Mouse (Mus musculus): ENCODE data around the gene Tnnt1. TPM values are rescaled to one million over a fixed set of nuclear protein-coding genes. Genes with fewer than 3 reads are reported as not detected.

Tnnt1 gene
- polyA plus RNA-seq, 2 experiments: 2.6 to 4.0 TPM

DNA sequence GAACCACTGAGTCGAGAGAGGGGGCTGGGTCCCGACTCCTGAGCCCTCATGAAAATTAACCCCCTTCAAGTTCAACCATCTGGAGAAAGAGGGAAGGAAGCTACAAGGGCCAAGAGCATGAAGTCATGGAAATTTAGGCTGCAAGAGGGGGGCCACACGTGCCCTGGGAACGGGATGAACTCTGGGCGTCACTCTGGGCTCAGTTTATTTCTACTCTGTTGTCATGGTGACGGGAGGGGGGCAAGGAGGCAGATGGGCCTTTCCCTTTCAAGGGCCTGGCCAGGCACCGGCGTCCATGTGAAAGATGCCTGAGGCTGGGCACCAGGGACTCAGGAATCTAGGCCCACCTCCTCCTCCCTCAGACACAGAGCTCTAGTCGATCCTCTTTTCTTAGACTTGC is 17.9 kb downstream of the Tnnt1 start:
- Histone ChIP-seq H3K27me3 (ENCODE audit: control insufficient read depth, insufficient read depth, low read length) (no peaks in the 10 kb centered on the region), H3K4me3 (ENCODE audit: insufficient read depth in 1 of 2, low read depth in 2 of 2, low read length in 2 of 2) (no peak overlapping the region), H3K27ac (no peak overlapping the region), H3K36me3 (replicated peaks; ENCODE audit: control insufficient read depth, insufficient read depth, low read depth) (peaks cover 8% of the 10 kb centered on the region), H3K4me2 (ENCODE audit: low read depth) (no peak overlapping the region; the same call in 1 of the 2 replicates), H3K9me3 (ENCODE audit: control insufficient read depth, low read length) (no peaks in the 10 kb centered on the region), H3K4me1 (replicated peaks; ENCODE audit: control insufficient read depth in 2 of 2, insufficient read depth in 2 of 2, low read length in 1 of 2) (peaks cover 22 to 32% of the 10 kb centered on the region in 2 experiments), H3K9ac (replicated peaks) (no peak overlapping the region)
- DNase-seq (ENCODE audit: low read depth in 3 of 3, low spot score in 3 of 3) (no peak), ATAC-seq (ENCODE audit: insufficient read depth) (no peak)
- TF ChIP-seq EP300 (IDR thresholded peaks at IDR 0.05; ENCODE audit: low read depth) (no peak), CTCF (IDR thresholded peaks at IDR 0.05; ENCODE audit: low read depth) (no peak)
- 53% methylated on average over 9 of the region's 9 CpGs for WGBS (ENCODE audit: insufficient replicate concordance)

GRCm38 (mm10) chr7:4497271-4497903 is 18.8 kb downstream of the Tnnt1 start:
- Histone ChIP-seq H3K9me3 (ENCODE audit: control insufficient read depth, low read length) (no peaks in the 10 kb centered on the region), H3K4me2 (ENCODE audit: low read depth) (no peak overlapping the region), H3K4me1 (replicated peaks; ENCODE audit: control insufficient read depth in 2 of 2, insufficient read depth in 2 of 2, low read length in 1 of 2) (peaks cover 17 to 35% of the 10 kb centered on the region in 2 experiments), H3K9ac (replicated peaks) (no peak overlapping the region), H3K27ac (no peak overlapping the region), H3K27me3 (ENCODE audit: control insufficient read depth, insufficient read depth, low read length) (no peaks in the 10 kb centered on the region), H3K36me3 (replicated peaks; ENCODE audit: control insufficient read depth, insufficient read depth, low read depth) (peaks cover 8% of the 10 kb centered on the region), H3K4me3 (ENCODE audit: insufficient read depth in 1 of 2, low read depth in 2 of 2, low read length in 2 of 2) (no peak overlapping the region)
- no peak for TF ChIP-seq CTCF (IDR thresholded peaks at IDR 0.05; ENCODE audit: low read depth)
- TF ChIP-seq EP300 (IDR thresholded peaks at IDR 0.05; ENCODE audit: low read depth): no peak
- WGBS (ENCODE audit: insufficient replicate concordance): 83% methylated on average over 9 of the region's 9 CpGs
- DNase-seq (ENCODE audit: low read depth in 3 of 3, low spot score in 3 of 3) (no peak), ATAC-seq (ENCODE audit: insufficient read depth) (no peak)

- DNase-seq (ENCODE audit: low read depth in 3 of 3, low spot score in 3 of 3) (no peak), ATAC-seq (ENCODE audit: insufficient read depth) (no peak)
- H3K27me3 ChIP-seq (ENCODE audit: control insufficient read depth, insufficient read depth, low read length): no peaks in the 10 kb centered on the region
- 63% methylated on average over 3 of the region's 3 CpGs for WGBS (ENCODE audit: insufficient replicate concordance)
- H3K4me1 ChIP-seq (replicated peaks; ENCODE audit: control insufficient read depth in 2 of 2, insufficient read depth in 2 of 2, low read length in 1 of 2): peaks cover 17 to 39% of the 10 kb centered on the region in 2 experiments
- no peak overlapping the region for H3K27ac ChIP-seq
- H3K4me2 ChIP-seq (ENCODE audit: low read depth): no peak overlapping the region
- no peaks in the 10 kb centered on the region for H3K9me3 ChIP-seq (ENCODE audit: control insufficient read depth, low read length)
- H3K4me3 ChIP-seq (ENCODE audit: insufficient read depth in 1 of 2, low read depth in 2 of 2, low read length in 2 of 2): no peak overlapping the region
- peaks cover 13% of the 10 kb centered on the region for H3K36me3 ChIP-seq (replicated peaks; ENCODE audit: control insufficient read depth, insufficient read depth, low read depth)
- H3K9ac ChIP-seq (replicated peaks): no peak overlapping the region
- no peak for TF ChIP-seq CTCF (IDR thresholded peaks at IDR 0.05; ENCODE audit: low read depth)
- TF ChIP-seq EP300 (IDR thresholded peaks at IDR 0.05; ENCODE audit: low read depth): no peak
These were observed 19.7 kb downstream of the Tnnt1 start for GRCm38 (mm10) chr7:4496468-4496867.

- Histone ChIP-seq H3K9me3 (ENCODE audit: control insufficient read depth, low read length) (no peaks in the 10 kb centered on the region), H3K36me3 (replicated peaks; ENCODE audit: control insufficient read depth, insufficient read depth, low read depth) (peaks cover 20% of the 10 kb centered on the region), H3K27me3 (ENCODE audit: control insufficient read depth, insufficient read depth, low read length) (no peaks in the 10 kb centered on the region), H3K27ac (no peak overlapping the region), H3K4me2 (ENCODE audit: low read depth) (no peak overlapping the region), H3K9ac (replicated peaks) (no peak overlapping the region), H3K4me3 (ENCODE audit: insufficient read depth in 1 of 2, low read depth in 2 of 2, low read length in 2 of 2) (no peak overlapping the region), H3K4me1 (replicated peaks; ENCODE audit: control insufficient read depth in 2 of 2, insufficient read depth in 2 of 2, low read length in 1 of 2) (peaks cover 13 to 36% of the 10 kb centered on the region in 2 experiments)
- WGBS (ENCODE audit: insufficient replicate concordance): 22% methylated on average over 1 of the region's 1 CpGs
- DNase-seq (ENCODE audit: low read depth in 3 of 3, low spot score in 3 of 3) (no peak), ATAC-seq (ENCODE audit: insufficient read depth) (peak; percentile 59)
- TF ChIP-seq CTCF (IDR thresholded peaks at IDR 0.05; ENCODE audit: low read depth) (no peak), EP300 (IDR thresholded peaks at IDR 0.05; ENCODE audit: low read depth) (no peak)
These were observed 22.2 kb downstream of the Tnnt1 start for GRCm38 (mm10) chr7:4493991-4494390.

DNA sequence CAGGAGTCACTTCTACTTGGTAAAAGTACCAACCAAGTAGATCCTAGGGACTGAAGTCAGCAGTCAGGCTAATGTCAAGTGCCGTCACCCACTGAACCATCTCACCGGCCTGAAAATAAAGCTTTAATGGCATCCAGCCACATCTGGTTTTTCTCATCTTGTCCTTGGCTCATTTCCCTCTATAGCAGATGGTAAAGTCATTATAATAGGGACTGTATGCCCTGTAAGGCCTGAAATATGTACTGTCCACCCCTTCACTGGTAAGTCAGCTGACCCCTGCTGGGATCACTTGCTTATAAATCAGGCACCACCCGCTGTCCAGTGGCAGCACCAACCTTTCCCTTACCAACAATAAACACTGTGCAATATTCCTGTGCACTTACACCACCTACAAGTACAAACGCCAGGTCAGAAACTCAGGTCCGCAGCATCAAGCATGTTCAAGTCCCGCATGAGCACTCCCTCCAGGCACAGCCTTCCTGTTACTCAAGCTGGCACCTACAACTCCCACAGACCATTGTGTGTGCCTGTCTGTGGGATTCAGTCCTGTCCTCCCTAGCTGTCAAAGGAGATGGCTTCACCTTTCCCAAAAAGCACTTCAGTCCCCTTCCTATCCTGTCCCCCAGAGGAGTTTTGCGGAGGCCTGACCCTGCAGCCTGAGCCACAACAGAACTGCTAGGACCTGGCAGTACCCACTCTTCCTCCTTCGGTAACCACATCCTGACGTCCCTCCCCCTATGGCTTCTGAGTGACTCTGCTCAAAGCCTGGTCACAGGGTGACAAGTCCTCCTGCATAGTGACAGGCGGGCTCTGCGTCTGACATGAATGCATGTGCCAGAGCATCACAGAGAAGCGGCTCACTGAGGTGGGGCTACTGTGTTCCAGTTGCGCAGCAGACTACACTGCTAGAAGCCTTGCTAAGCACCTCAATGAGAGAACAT is 23.6 kb downstream of the Tnnt1 start:
- ATAC-seq (ENCODE audit: insufficient read depth): 0 out of 2 replicates have a peak, but pooled peaks have one; percentile 14
- H3K9ac ChIP-seq (replicated peaks): no peak overlapping the region
- no peaks in the 10 kb centered on the region for H3K27me3 ChIP-seq (ENCODE audit: control insufficient read depth, insufficient read depth, low read length)
- H3K4me3 ChIP-seq (ENCODE audit: insufficient read depth in 1 of 2, low read depth in 2 of 2, low read length in 2 of 2): no peak overlapping the region
- peaks cover 13 to 33% of the 10 kb centered on the region in 2 experiments for H3K4me1 ChIP-seq (replicated peaks; ENCODE audit: control insufficient read depth in 2 of 2, insufficient read depth in 2 of 2, low read length in 1 of 2)
- 63% methylated on average over 13 of the region's 13 CpGs for WGBS (ENCODE audit: insufficient replicate concordance)
- H3K27ac ChIP-seq: no peak overlapping the region
- no peak overlapping the region for H3K4me2 ChIP-seq (ENCODE audit: low read depth)
- TF ChIP-seq CTCF (IDR thresholded peaks at IDR 0.05; ENCODE audit: low read depth) (no peak), EP300 (IDR thresholded peaks at IDR 0.05; ENCODE audit: low read depth) (no peak)
- no peaks in the 10 kb centered on the region for H3K9me3 ChIP-seq (ENCODE audit: control insufficient read depth, low read length)
- H3K36me3 ChIP-seq (replicated peaks; ENCODE audit: control insufficient read depth, insufficient read depth, low read depth): peaks cover 22% of the 10 kb centered on the region
- no peak for DNase-seq (ENCODE audit: low read depth in 3 of 3, low spot score in 3 of 3)

All from liver, embryonic 14.5 days (tissue).